Mouse (Mus musculus): ENCODE measurements around the gene Bcar1. TPM values are rescaled to one million over a fixed set of nuclear protein-coding genes. Genes with fewer than 3 reads are reported as not detected.

The Bcar1 gene
- 0.37 TPM for polyA plus RNA-seq (2017; shearing (Covaris generic))

DNA sequence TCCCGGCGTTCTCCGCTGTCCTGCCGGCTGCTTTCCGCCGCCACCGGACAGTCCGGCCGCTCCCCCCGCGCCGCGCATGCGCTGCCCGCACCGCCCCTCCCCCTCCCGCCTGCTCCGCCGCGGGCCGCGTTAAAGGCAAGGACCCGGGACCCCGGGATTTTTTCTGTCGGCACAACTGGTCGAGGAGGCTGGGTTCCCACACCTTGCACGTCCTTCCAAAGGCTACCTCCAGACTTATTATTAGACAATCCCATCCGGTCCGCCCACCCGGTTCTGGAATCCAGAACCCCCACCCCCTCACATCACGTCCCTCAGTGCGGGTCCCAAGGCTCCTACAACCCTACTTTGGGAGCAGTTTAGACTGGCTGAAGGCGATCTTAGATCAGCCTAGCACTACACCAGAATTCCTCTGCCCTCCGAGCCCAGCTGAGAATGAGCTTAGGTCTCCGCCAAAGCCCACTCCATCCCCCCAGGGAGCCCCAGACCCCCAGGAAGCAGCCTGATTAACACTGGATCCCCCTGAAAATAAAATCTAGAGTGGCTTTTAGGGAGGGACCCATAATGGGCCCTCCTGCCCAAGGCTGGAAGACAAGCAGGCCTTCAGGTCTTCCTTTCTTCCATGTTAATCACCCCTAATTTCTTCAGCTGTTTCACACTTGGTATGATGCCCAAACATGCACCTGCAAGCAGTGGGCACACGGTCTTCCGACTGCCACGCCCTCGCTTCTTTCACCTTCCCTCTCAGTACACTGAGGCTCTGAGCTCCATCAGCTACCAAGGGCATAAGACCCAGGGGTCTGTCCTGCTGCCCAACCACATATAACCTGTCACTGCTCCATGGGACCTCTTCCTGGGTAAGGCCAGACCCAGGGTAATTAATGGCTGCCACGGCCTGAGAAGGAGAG is at the start of gene Bcar1:
TSS of gene Bcar1 (minus strand) at position 18 of the 905 bp plus-strand sequence.

GRCm38 (mm10) chr8:111690960-111691445 is 52.6 kb downstream of the Bcar1 start, which contains the start of gene Ctrb1:
Gene Ctrb1, minus strand, starts transcription at chr8:111691010.

Other genes starting within 250 kb of the Bcar1 start
- 3.3 TPM for gene Wdr59, start 221.7 kb downstream of the Bcar1 start, polyA plus RNA-seq (2017; shearing (Covaris generic))
- 183 TPM for gene Znrf1, start 207.7 kb downstream of the Bcar1 start, polyA plus RNA-seq (2017; shearing (Covaris generic))
- gene Ldhd, start 113.4 kb downstream of the Bcar1 start, polyA plus RNA-seq (2017; shearing (Covaris generic)): 0.27 TPM
- 14.4 TPM for gene Zfp1, start 100.4 kb downstream of the Bcar1 start, polyA plus RNA-seq (2017; shearing (Covaris generic))
- not detected for gene Ctrb1, start 52.8 kb downstream of the Bcar1 start, polyA plus RNA-seq (2017; shearing (Covaris generic))
- gene Cfdp1, start 110.5 kb upstream of the Bcar1 start, polyA plus RNA-seq (2017; shearing (Covaris generic)): 53.4 TPM
- gene Tmem170, start 132.9 kb upstream of the Bcar1 start, polyA plus RNA-seq (2017; shearing (Covaris generic)): 1.4 TPM
- gene Chst5, start 166.6 kb upstream of the Bcar1 start, polyA plus RNA-seq (2017; shearing (Covaris generic)): not detected
- 1.0 TPM for gene Tmem231, start 190.1 kb upstream of the Bcar1 start, polyA plus RNA-seq (2017; shearing (Covaris generic))
- 279 TPM for gene Gabarapl2, start 196.9 kb upstream of the Bcar1 start, polyA plus RNA-seq (2017; shearing (Covaris generic))
- gene Adat1, start 248.5 kb upstream of the Bcar1 start, polyA plus RNA-seq (2017; shearing (Covaris generic)): 4.3 TPM